In the genomic region with DNA sequence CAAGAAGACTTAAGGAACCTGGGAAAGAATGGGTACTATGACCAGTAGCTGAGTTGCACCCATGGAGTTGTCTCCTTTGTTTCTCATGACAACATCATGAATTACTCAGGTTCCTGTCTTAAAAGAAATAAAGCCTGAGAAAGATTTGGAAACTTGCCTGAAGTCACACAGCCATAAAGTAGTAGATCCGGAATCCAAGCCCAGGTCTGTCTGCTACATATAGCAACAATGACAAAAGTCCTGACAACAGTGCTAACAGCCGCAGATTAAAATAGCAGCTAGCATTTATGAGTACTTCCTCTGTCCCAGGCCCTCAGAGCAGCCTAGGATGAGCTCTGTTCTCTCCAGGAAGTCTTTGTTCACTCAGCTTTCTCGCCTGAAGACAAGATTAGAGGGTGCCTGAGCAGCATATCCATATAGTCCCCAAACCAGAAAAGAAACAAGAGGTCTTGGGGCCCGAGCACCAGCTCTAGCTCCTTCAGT, we compare ENCODE assay signal across 12 mouse cellular contexts.
DNase-seq lines count a peak whose midpoint lies in the region; ATAC-seq and TF ChIP-seq lines count a peak whose summit lies in the region.
"Had no signal": no experiment of that assay in that cellular context is flagged by ENCODE, and none has a peak within 500 bp of the region (broad histone marks: within the 10 kb centered on the region; RNA-seq: fewer than 3 reads in every experiment).

No protein-coding gene starts in this region.

- no peaks in the 10 kb centered on the region for H3K27me3 ChIP-seq in limb, embryonic 15.5 days
- no peaks in the 10 kb centered on the region for H3K27me3 ChIP-seq in limb, embryonic 10.5 days (ENCODE audit: low read depth, poor library complexity, severe bottlenecking)
- no peaks in the 10 kb centered on the region for H3K27me3 ChIP-seq in heart, postnatal 0 days (ENCODE audit: control insufficient read depth, insufficient read depth, low read length)
- H3K27me3 ChIP-seq: forebrain, embryonic 12.5 days had no signal

- peaks cover 16% of the 10 kb centered on the region; the same call in 1 of the 2 replicates for H3K36me3 ChIP-seq in limb, embryonic 15.5 days
- H3K36me3 ChIP-seq in limb, embryonic 10.5 days = peaks cover 74% of the 10 kb centered on the region
- no peaks in the 10 kb centered on the region for H3K36me3 ChIP-seq in heart, postnatal 0 days (replicated peaks; ENCODE audit: control insufficient read depth, insufficient read depth, low read length)

- H3K27ac ChIP-seq in limb, embryonic 15.5 days = 0 out of 2 replicates have a peak overlapping the region, but pooled peaks have one; percentile 30
- no peak overlapping the region for H3K27ac ChIP-seq in limb, embryonic 10.5 days
- H3K27ac ChIP-seq in heart, postnatal 0 days (ENCODE audit: low read depth) = peak overlapping the region; percentile 69
- H3K27ac ChIP-seq: forebrain, embryonic 12.5 days; liver, embryonic 14.5 days; midbrain, embryonic 10.5 days had no signal

- no peak for TF ChIP-seq EP300 in heart, postnatal 0 days (IDR thresholded peaks at IDR 0.05; ENCODE audit: low read depth)

- H3K4me3 ChIP-seq in limb, embryonic 15.5 days = no peak overlapping the region
- no peak overlapping the region for H3K4me3 ChIP-seq in limb, embryonic 10.5 days
- H3K4me3 ChIP-seq in heart, postnatal 0 days (ENCODE audit: low read depth, low read length) = no peak overlapping the region
- H3K4me3 ChIP-seq: forebrain, embryonic 12.5 days; midbrain, embryonic 10.5 days had no signal

- no peaks in the 10 kb centered on the region for H3K9me3 ChIP-seq in limb, embryonic 15.5 days
- no peaks in the 10 kb centered on the region for H3K9me3 ChIP-seq in limb, embryonic 10.5 days (replicated peaks)
- H3K9me3 ChIP-seq in heart, postnatal 0 days (replicated peaks; ENCODE audit: control insufficient read depth, low read length) = no peaks in the 10 kb centered on the region
- H3K9me3 ChIP-seq: forebrain, embryonic 12.5 days; midbrain, embryonic 10.5 days had no signal

- H3K4me1 ChIP-seq in limb, embryonic 15.5 days = peaks cover 19% of the 10 kb centered on the region
- no peaks in the 10 kb centered on the region for H3K4me1 ChIP-seq in limb, embryonic 10.5 days
- H3K4me1 ChIP-seq in heart, postnatal 0 days (ENCODE audit: control insufficient read depth, insufficient read depth) = peaks cover 57% of the 10 kb centered on the region

- no peak for TF ChIP-seq CTCF in heart, postnatal 0 days (IDR thresholded peaks at IDR 0.05; ENCODE audit: low read depth)

- H3K4me2 ChIP-seq in limb, embryonic 15.5 days = no peak overlapping the region
- H3K4me2 ChIP-seq in heart, postnatal 0 days (ENCODE audit: low read depth, low read length) = no peak overlapping the region
- H3K4me2 ChIP-seq: forebrain, embryonic 12.5 days had no signal

- DNase-seq in limb, embryonic 10.5 days (ENCODE audit: low spot score) = no peak
- DNase-seq in CD4-positive helper T cell, adult 2 months (ENCODE audit: low read depth, low spot score) = peak; percentile 12
- DNase-seq in CD4-positive, CD25-positive, alpha-beta regulatory T cell, adult 2 months (ENCODE audit: low read depth, low spot score) = peak; percentile 47
- DNase-seq in heart, postnatal 0 days (ENCODE audit: low spot score) = peak; percentile 35
- DNase-seq in natural killer cell, adult 2 months (ENCODE audit: low spot score in 2 of 2) = no peak
- DNase-seq in gastrocnemius, postnatal 10 days = no peak
- DNase-seq: cerebellum, adult 2 months had no signal

- no peak overlapping the region for H3K9ac ChIP-seq in limb, embryonic 15.5 days
- no peak overlapping the region for H3K9ac ChIP-seq in heart, postnatal 0 days (replicated peaks; ENCODE audit: low read depth, low read length)
- H3K9ac ChIP-seq: forebrain, embryonic 12.5 days; liver, embryonic 14.5 days had no signal

- ATAC-seq in limb, embryonic 15.5 days (ENCODE audit: insufficient number of reproducible peaks, low FRiP score, low TSS enrichment, low read depth) = no peak
- ATAC-seq in heart, postnatal 0 days (ENCODE audit: insufficient read depth, low read depth) = no peak
- ATAC-seq: intestine, postnatal 0 days had no signal

- WGBS in limb, embryonic 15.5 days = 66% methylated on average over 4 of the region's 4 CpGs
- 85% methylated on average over 4 of the region's 4 CpGs for WGBS in limb, embryonic 10.5 days
- 7% methylated on average over 4 of the region's 4 CpGs for WGBS in heart, postnatal 0 days

Comparison
In these comparisons a context has a peak if more than half of its experiments do, and no peak if none do; other contexts are left out.
1. DNase-seq: peak in CD4-positive helper T cell, adult 2 months (single experiment), CD4-positive, CD25-positive, alpha-beta regulatory T cell, adult 2 months (single experiment) and heart, postnatal 0 days (single experiment); none in limb, embryonic 10.5 days (single experiment), natural killer cell, adult 2 months (0 of 2) and gastrocnemius, postnatal 10 days (single experiment).